Mouse (Mus musculus) heart, embryonic 11.5 days (tissue): ENCODE measurements around the gene Abhd17a. TPM values are rescaled to one million over a fixed set of nuclear protein-coding genes. Genes with fewer than 3 reads are reported as not detected.
"Not testable (repeated sequence)": the region's sequence is repeated elsewhere in the genome, so short reads cannot be mapped to it uniquely, and the experiment has no call there.

ENCODE experiments used
- ATAC-seq: fragments of 200-750 bp; cut with Nextera tagmentation; replicated peaks from 2 replicates; pipeline ENCODE4 v1.8.0; 2017; ENCODE audit warnings: moderate library complexity; ENCODE audit not compliant: insufficient number of reproducible peaks, low FRiP score, low TSS enrichment
- H3K27ac ChIP-seq: fragments of 300-500 bp; sonication (generic); 2 replicates; pipeline ENCODE4 v1.5.1; 2014; ENCODE audit warnings: mild to moderate bottlenecking, low read depth, low read length
- H3K27me3 ChIP-seq: fragments of 300-500 bp; sonication (generic); 2 replicates; pipeline ENCODE4 v1.6.1; 2014; ENCODE audit warnings: mild to moderate bottlenecking, low read length, mixed read lengths; ENCODE audit not compliant: control insufficient read depth, insufficient read depth
- H3K36me3 ChIP-seq: fragments of 300-500 bp; sonication (generic); 2 replicates; pipeline ENCODE4 v1.6.1; 2014; ENCODE audit warnings: mild to moderate bottlenecking, low read length, moderate library complexity, mixed read lengths; ENCODE audit not compliant: control insufficient read depth, insufficient read depth
- H3K4me1 ChIP-seq: fragments of 300-500 bp; sonication (generic); 2 replicates; pipeline ENCODE4 v1.6.1; 2014; ENCODE audit warnings: low read length; ENCODE audit not compliant: control insufficient read depth, insufficient read depth
- H3K4me2 ChIP-seq: fragments of 300-500 bp; sonication (generic); 2 replicates; pipeline ENCODE4 v1.6.1; 2014; ENCODE audit warnings: mild to moderate bottlenecking, moderate library complexity
- H3K4me3 ChIP-seq: fragments of 300-500 bp; sonication (generic); 2 replicates; pipeline ENCODE4 v1.5.1; 2014; ENCODE audit warnings: low read depth, low read length
- H3K9ac ChIP-seq: fragments of 300-500 bp; sonication (generic); 2 replicates; pipeline ENCODE4 v1.6.1; 2014; ENCODE audit warnings: mild to moderate bottlenecking, low read depth, low read length, moderate library complexity
- H3K9me3 ChIP-seq: fragments of 300-500 bp; sonication (generic); replicated peaks from 2 replicates; pipeline ENCODE4 v1.6.1; 2016; ENCODE audit warnings: low read length; ENCODE audit not compliant: control insufficient read depth
- whole genome bisulfite sequencing: fragments of 180-500 bp; shearing (Covaris S2); extraction: QIAGEN DNeasy Blood & Tissue Kit; methylation state at CpG from one replicate; pipeline ENCODE4 v1.1.7; 2014; ENCODE audit not compliant: insufficient replicate concordance; 5-methylcytosine and 5-hydroxymethylcytosine counted together
- polyA plus RNA-seq: library from polyadenylated mRNA; unstranded; fragments of >200 nt; fragmentation: Nextera tagmentation; extraction: Ambion mirVana; gene quantifications from 2 replicates; pipeline ENCODE4 v1.2.1, GENCODE M21; 2014

Abhd17a gene
- polyA plus RNA-seq, 1 experiment from 2014 or later = 94.3 TPM

DNA sequence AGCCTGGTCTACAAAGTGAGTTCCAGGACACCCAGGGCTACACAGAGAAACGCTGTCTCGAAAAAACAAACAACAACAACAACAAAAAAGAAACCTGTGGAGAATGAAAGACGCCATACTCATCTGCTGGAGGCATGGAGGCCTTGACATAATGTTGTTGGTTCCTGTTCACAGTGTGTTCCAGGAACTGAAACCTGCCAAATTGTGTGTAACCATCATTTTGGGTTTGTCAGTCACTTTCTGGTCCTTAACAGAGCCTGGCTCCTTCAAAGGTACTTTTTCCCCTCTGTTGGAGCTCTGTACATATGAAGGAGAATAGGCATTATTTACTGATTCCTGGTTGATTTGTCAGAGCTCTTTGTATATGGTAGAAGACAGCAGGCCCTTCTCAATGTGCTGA, 21.8 kb upstream of the Abhd17a start:
- peaks cover 28% of the 10 kb centered on the region for H3K36me3 ChIP-seq
- no peak overlapping the region for H3K4me3 ChIP-seq

DNA sequence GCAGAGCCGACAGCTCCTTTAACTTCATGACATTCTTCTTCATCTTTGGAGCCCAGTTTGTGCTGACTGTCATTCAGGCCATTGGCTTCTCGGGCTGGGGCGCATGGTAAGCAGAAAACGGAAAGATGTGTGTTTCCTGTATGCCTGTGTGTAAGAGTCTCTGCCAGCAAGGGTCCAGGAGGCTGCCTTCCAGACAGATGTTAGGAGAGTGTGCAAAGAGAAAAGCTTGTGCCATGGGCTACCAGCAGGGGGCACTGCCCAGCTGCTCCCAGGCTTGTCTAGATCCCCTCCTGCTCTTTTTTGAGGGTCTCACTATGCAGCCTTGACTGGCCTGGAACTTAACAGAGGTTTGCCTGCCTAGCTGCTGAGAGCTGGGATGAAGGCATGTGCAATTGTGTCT, 20.9 kb upstream of the Abhd17a start:
- Histone ChIP-seq H3K27me3 (no peaks in the 10 kb centered on the region), H3K9ac (no peak overlapping the region), H3K36me3 (peaks cover 31% of the 10 kb centered on the region), H3K4me2 (no peak overlapping the region), H3K4me3 (no peak overlapping the region), H3K27ac (no peak overlapping the region), H3K9me3 (no peaks in the 10 kb centered on the region), H3K4me1 (no peaks in the 10 kb centered on the region)
- no peak for ATAC-seq
- WGBS = 65% methylated on average over 4 of the region's 4 CpGs

More for the DNA sequence above, 21.8 kb upstream of the Abhd17a start:
- no peaks in the 10 kb centered on the region for H3K9me3 ChIP-seq
- no peak overlapping the region for H3K27ac ChIP-seq
- H3K27me3 ChIP-seq = no peaks in the 10 kb centered on the region
- no peak for ATAC-seq
- no peak overlapping the region for H3K4me2 ChIP-seq
- H3K4me1 ChIP-seq = no peaks in the 10 kb centered on the region
- no peak overlapping the region for H3K9ac ChIP-seq
- WGBS = 94% methylated on average over 3 of the region's 3 CpGs

DNA sequence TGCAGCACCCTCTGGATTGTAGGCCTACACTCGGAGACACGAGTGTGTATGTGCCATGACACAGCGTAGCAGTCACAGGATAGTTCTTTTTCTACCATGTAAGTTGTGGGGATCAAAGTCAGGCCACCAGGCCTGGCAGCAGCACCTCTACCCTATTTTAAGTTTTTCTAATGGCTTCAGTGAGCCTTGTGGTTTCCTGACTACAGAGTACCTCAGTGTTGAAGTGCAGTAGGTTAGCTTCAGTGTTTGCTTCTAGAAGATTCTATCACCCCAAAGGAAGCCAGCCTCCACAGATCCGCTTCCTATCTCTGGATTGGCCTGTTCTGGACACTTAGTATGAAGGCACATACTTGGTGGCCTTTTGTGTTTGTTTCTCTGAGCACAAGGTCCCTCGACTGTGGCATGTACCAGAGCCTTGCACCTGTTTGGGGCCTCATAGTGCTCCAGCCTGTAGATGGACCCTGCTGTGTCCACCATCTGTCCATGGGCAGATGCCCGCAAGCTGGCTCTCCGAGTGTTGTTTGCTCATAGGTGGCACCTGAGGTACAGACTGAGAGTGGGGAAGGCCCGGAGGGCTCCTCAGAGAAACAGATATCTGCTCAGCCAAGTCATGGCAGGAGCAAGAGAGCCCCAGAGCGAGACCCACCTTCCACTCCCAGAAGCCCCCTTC, 20.1 kb upstream of the Abhd17a start:
- no peak overlapping the region for H3K27ac ChIP-seq
- H3K4me1 ChIP-seq = no peaks in the 10 kb centered on the region
- H3K4me2 ChIP-seq = no peak overlapping the region
- no peak for ATAC-seq
- H3K9me3 ChIP-seq = no peaks in the 10 kb centered on the region
- no peak overlapping the region for H3K9ac ChIP-seq
- H3K27me3 ChIP-seq = no peaks in the 10 kb centered on the region
- H3K36me3 ChIP-seq = peaks cover 31% of the 10 kb centered on the region
- H3K4me3 ChIP-seq = no peak overlapping the region
- 89% methylated on average over 9 of the region's 9 CpGs for WGBS

DNA sequence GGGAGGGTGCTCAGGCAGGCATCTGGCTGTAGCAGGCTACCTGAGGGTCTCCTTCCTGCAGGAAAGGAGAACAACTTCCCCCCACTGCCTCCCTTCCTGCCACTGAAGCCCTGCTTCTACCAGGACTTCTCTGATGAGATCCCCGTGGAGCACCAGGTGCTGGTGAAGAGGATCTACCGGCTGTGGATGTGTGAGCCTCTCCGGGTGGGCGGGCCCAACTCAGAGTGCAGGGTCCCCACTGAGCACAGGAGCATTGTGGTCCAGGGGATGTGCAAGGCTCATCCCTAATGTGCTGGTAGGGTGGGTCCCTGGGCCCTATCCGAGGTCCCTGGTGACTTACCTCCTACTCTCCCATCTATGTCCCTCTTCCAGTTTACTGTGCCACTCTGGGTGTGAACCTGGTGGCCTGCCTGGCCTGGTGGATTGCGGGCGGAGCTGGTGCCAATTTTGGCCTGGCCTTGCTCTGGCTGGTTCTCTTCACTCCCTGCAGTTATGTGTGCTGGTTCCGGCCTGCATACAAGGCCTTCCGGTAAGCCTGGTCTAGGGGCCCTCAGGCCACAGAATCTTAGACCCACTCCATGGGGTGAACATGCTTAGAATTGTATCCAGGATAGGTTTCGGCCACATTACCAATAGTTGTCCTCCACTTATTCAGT, 19.3 kb upstream of the Abhd17a start:
- no peak overlapping the region for H3K27ac ChIP-seq
- WGBS = 90% methylated on average over 10 of the region's 10 CpGs
- no peak for ATAC-seq
- H3K4me2 ChIP-seq = no peak overlapping the region
- H3K9ac ChIP-seq = no peak overlapping the region; the same call in 1 of the 2 replicates
- peaks cover 22% of the 10 kb centered on the region for H3K36me3 ChIP-seq
- no peaks in the 10 kb centered on the region for H3K4me1 ChIP-seq
- H3K9me3 ChIP-seq = no peaks in the 10 kb centered on the region
- no peak overlapping the region for H3K4me3 ChIP-seq
- H3K27me3 ChIP-seq = no peaks in the 10 kb centered on the region

DNA sequence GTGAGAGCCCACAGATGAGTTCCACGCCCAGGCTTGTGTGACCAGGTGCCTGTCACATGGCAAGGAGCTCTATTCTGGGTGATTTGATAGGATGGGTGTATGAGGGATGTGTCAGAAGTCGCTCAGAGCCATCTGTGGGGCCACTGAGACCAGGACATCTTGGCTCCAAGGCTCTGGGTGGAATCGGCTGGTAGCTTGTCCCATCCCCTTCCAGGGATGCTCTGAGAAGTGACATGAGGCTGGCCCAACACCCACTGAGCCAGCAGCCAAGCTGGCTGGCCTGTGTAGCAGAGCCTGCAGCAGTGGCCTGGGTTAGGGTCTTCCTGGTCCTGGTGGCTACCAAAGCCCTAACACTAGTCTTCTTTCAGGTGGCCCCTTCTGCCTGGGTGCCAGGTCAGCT, 18.3 kb upstream of the Abhd17a start:
- Histone ChIP-seq H3K9me3 (no peaks in the 10 kb centered on the region), H3K36me3 (peaks cover 20% of the 10 kb centered on the region), H3K4me1 (peaks cover 7% of the 10 kb centered on the region), H3K27me3 (no peaks in the 10 kb centered on the region), H3K27ac (no peak overlapping the region), H3K9ac (no peak overlapping the region), H3K4me3 (no peak overlapping the region), H3K4me2 (no peak overlapping the region)
- ATAC-seq = no peak
- WGBS = 83% methylated on average over 3 of the region's 3 CpGs

DNA sequence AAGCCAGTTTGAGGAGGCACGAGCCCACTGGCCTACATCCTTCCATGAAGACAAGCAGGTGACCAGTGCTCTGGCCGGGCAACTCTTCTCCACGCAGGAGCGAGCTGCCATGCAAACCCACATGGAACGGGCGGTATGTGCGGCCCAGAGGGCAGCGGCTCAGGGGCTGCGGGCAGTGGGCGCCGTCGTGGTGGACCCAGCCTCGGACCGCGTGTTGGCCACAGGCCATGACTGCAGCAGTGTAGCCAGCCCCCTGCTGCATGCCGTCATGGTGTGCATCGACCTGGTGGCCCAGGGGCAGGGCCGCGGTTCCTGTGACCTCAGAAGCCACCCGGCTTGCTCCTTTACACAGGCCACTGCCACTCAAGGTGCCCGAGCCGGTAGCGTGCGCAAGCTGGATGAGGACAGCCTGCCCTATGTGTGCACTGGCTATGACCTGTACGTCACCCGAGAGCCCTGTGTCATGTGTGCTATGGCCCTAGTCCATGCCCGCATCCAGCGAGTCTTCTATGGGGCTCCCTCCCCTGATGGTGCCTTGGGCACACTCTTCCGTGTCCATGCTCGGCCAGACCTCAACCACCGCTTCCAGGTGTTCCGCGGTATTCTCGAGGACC, 16.7 kb upstream of the Abhd17a start:
- Histone ChIP-seq H3K4me1 (peaks cover 7% of the 10 kb centered on the region), H3K9ac (no peak overlapping the region), H3K4me2 (no peak overlapping the region), H3K4me3 (no peak overlapping the region), H3K36me3 (peaks cover 13% of the 10 kb centered on the region), H3K9me3 (no peaks in the 10 kb centered on the region), H3K27ac (no peak overlapping the region), H3K27me3 (no peaks in the 10 kb centered on the region)
- ATAC-seq = no peak
- 93% methylated on average over 34 of the region's 34 CpGs for WGBS

DNA sequence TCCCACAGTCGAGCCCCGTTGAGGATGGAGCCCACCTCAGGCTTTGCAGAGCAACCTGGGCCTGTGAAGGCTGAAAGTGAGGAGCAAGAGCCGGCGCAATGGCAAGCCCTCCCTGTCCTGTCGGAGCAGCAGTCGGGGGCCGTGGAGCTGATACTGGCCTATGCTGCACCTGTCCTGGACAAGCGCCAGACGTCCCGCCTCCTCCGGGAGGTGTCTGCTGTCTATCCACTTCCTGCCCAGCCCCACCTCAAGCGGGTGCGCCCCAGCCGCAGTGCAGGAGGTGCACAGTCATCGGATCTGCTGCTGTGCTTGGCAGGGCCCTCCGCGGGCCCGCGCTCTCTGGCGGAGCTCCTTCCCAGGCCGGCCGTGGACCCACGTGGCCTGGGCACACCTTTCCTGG, 16.2 kb upstream of the Abhd17a start:
- peaks cover 7% of the 10 kb centered on the region for H3K4me1 ChIP-seq
- H3K27me3 ChIP-seq = no peaks in the 10 kb centered on the region
- H3K9ac ChIP-seq = no peak overlapping the region
- no peaks in the 10 kb centered on the region for H3K9me3 ChIP-seq
- H3K4me2 ChIP-seq = no peak overlapping the region
- 87% methylated on average over 23 of the region's 23 CpGs for WGBS
- no peak for ATAC-seq
- H3K27ac ChIP-seq = no peak overlapping the region
- peaks cover 13% of the 10 kb centered on the region for H3K36me3 ChIP-seq
- no peak overlapping the region for H3K4me3 ChIP-seq

DNA sequence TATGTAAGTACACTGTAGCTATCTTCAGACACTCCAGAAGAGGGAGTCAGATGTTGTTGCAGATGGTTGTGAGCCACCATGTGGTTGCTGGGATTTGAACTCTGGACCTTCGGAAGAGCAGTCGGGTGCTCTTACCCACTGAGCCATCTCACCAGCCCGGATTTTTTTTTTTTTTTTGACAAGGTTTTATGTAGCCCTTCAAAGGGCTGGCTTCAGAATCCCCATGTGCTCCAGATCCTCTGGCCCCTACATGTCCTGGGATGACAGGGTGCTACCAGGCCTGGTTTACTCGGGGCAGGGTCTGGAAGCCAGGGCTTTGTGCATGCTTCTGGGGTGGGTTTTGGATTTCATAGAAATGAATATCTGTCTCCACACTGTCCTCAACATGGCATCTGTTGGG, 15.6 kb upstream of the Abhd17a start, which contains the start of gene Gm49322:
Gene Gm49322 (plus strand): TSS at position 301 of the 400 bp plus-strand sequence.
- 80% methylated on average over 4 of the region's 4 CpGs for WGBS
- ATAC-seq, H3K4me3 ChIP-seq, H3K27ac ChIP-seq, H3K4me2 ChIP-seq, H3K9me3 ChIP-seq, H3K27me3 ChIP-seq, H3K9ac ChIP-seq, H3K4me1 ChIP-seq: not testable (repeated sequence)
- H3K36me3 ChIP-seq = peaks cover 13% of the 10 kb centered on the region
